Comparison of ENCODE assay signal across 8 mouse cellular contexts in the genomic region with DNA sequence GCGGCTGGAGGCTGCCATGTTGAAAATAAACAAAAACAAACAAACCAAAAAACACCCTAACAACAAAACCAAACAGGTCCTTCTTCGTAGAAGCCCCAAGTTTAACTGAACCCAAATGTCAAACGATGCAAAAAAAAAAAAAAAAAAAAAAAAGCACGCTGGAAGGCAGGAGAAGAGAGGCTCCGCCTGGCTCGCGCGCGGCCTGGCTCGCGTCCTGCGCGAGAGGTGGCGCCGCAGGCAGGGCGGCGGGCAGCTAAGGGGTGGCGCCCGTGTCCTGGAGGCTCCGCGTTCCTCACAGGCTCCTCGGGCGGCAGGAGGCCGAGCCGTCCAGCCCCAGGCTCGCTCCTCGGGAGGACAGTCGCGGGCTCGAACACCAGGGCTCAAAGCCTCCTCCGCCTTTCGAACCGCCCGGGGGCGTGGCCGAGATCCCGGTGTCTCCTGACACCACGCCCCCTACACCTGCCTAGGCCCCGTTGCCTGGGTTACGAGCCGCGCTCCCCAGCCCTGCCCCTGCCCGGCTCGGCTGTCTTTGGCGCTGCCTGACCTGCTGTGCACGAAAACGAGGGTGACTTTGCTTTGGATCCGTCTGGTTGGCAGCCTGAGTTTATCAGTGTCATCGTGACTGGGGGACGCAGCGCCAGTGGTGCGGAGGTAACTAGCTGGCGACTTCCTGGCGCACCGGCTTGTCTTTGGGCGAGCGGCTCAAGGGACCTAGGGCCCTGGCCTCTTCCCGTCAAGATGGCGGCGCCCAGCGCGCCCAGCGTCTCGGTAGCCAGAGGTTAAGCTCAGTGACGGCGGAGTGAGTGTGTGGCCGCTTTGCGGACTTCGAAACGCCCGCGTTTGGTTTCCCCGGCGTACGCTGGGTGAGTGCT. TPM values are rescaled to one million over a fixed set of nuclear protein-coding genes. Genes with fewer than 3 reads are reported as not detected.
DNase-seq lines count a peak whose midpoint lies in the region; ATAC-seq and TF ChIP-seq lines count a peak whose summit lies in the region.

A gene (plus strand): TSS at position 270 of the 872 bp plus-strand sequence.
A gene (minus strand): TSS at position 384 of the 872 bp plus-strand sequence.

- 0% methylated on average over 39 of the region's 75 CpGs for WGBS in embryonic facial prominence, embryonic 14.5 days
- under 1% methylated on average over 74 of the region's 75 CpGs for WGBS in heart, adult 2 months
- WGBS in limb, embryonic 13.5 days: under 1% methylated on average over 74 of the region's 75 CpGs
- under 1% methylated on average over 72 of the region's 75 CpGs for WGBS in midbrain, embryonic 16.5 days

- no peaks in the 10 kb centered on the region for H3K27me3 ChIP-seq in embryonic facial prominence, embryonic 14.5 days (replicated peaks; ENCODE audit: control insufficient read depth, insufficient read depth, low read length)
- no peaks in the 10 kb centered on the region for H3K27me3 ChIP-seq in heart, adult 2 months (ENCODE audit: control insufficient read depth, insufficient read depth, low read length)
- no peaks in the 10 kb centered on the region for H3K27me3 ChIP-seq in limb, embryonic 13.5 days
- H3K27me3 ChIP-seq in midbrain, embryonic 16.5 days (ENCODE audit: control insufficient read depth, insufficient read depth, low read depth, low read length): no peaks in the 10 kb centered on the region

- no peaks in the 10 kb centered on the region for H3K36me3 ChIP-seq in embryonic facial prominence, embryonic 14.5 days (ENCODE audit: control insufficient read depth, insufficient read depth, low read length)
- no peaks in the 10 kb centered on the region for H3K36me3 ChIP-seq in heart, adult 2 months (ENCODE audit: control insufficient read depth, insufficient read depth, low read length)
- no peaks in the 10 kb centered on the region for H3K36me3 ChIP-seq in limb, embryonic 13.5 days
- no peaks in the 10 kb centered on the region for H3K36me3 ChIP-seq in midbrain, embryonic 16.5 days (ENCODE audit: control insufficient read depth, insufficient read depth, low read length)

- TF ChIP-seq EP300 in heart, adult 2 months (IDR thresholded peaks at IDR 0.05; ENCODE audit: insufficient read depth, low read depth, low read length): 0 out of 2 replicates have a peak, but pooled peaks have one; percentile 28

- no peaks in the 10 kb centered on the region for H3K9me3 ChIP-seq in embryonic facial prominence, embryonic 14.5 days (ENCODE audit: control insufficient read depth, low read length)
- H3K9me3 ChIP-seq in limb, embryonic 13.5 days: no peaks in the 10 kb centered on the region
- H3K9me3 ChIP-seq in midbrain, embryonic 16.5 days (replicated peaks; ENCODE audit: control insufficient read depth, low read length, poor library complexity, severe bottlenecking): no peaks in the 10 kb centered on the region

- peak; percentile 95 for DNase-seq in 3T3-L1 (ENCODE audit: low read depth, low spot score)
- peak; percentile 89 to 97 for DNase-seq in adrenal gland, postnatal 4 days (ENCODE audit: low spot score in 2 of 2)
- DNase-seq in embryonic facial prominence, embryonic 14.5 days (ENCODE audit: low spot score): peak; percentile 98
- peak; percentile 97 to 98 for DNase-seq in heart, adult 2 months
- DNase-seq in kidney, adult 8-10 months: peak; percentile 96 to 97
- DNase-seq in spleen, postnatal 10 days (ENCODE audit: low spot score in 2 of 2): peak; percentile 99

- peak within 1 kb of the TSS; percentile 78 for H3K4me3 ChIP-seq in embryonic facial prominence, embryonic 14.5 days (ENCODE audit: low read depth, low read length)
- H3K4me3 ChIP-seq in heart, adult 2 months: peak within 1 kb of the TSS; percentile 75
- H3K4me3 ChIP-seq in limb, embryonic 13.5 days: peak within 1 kb of the TSS; percentile 70
- H3K4me3 ChIP-seq in midbrain, embryonic 16.5 days (ENCODE audit: low read depth, low read length): peak within 1 kb of the TSS; percentile 80

- H3K4me1 ChIP-seq in embryonic facial prominence, embryonic 14.5 days (ENCODE audit: control insufficient read depth, insufficient read depth, low read length): no peaks in the 10 kb centered on the region; the same call in 1 of the 2 replicates
- no peaks in the 10 kb centered on the region; the same call in 1 of the 2 replicates for H3K4me1 ChIP-seq in heart, adult 2 months (ENCODE audit: control insufficient read depth, insufficient read depth, low read length)
- peaks cover 12% of the 10 kb centered on the region for H3K4me1 ChIP-seq in limb, embryonic 13.5 days
- peaks cover 22% of the 10 kb centered on the region for H3K4me1 ChIP-seq in midbrain, embryonic 16.5 days (ENCODE audit: control insufficient read depth, insufficient read depth, low read length)

- peak within 1 kb of the TSS; percentile 74 for H3K9ac ChIP-seq in embryonic facial prominence, embryonic 14.5 days (ENCODE audit: low read depth, low read length)
- peak within 1 kb of the TSS; percentile 83 for H3K9ac ChIP-seq in heart, adult 2 months (ENCODE audit: low read depth, low read length)
- peak within 1 kb of the TSS; percentile 73 for H3K9ac ChIP-seq in limb, embryonic 13.5 days
- H3K9ac ChIP-seq in midbrain, embryonic 16.5 days (ENCODE audit: low read depth, low read length): peak within 1 kb of the TSS; percentile 83

- peak; percentile 38 for TF ChIP-seq CTCF in heart, adult 2 months (IDR thresholded peaks at IDR 0.05)

- peak within 1 kb of the TSS; percentile 93 for H3K4me2 ChIP-seq in embryonic facial prominence, embryonic 14.5 days (ENCODE audit: low read depth, low read length)
- H3K4me2 ChIP-seq in limb, embryonic 13.5 days (replicated peaks): peak within 1 kb of the TSS; percentile 90
- H3K4me2 ChIP-seq in midbrain, embryonic 16.5 days (ENCODE audit: low read length): peak within 1 kb of the TSS; percentile 70

- peaks cover 2% of the 10 kb centered on the region; the same call in 1 of the 2 replicates for H3K79me2 ChIP-seq in heart, adult 2 months (replicated peaks; ENCODE audit: control insufficient read depth, insufficient read depth, low read length)

- ATAC-seq in embryonic facial prominence, embryonic 14.5 days (ENCODE audit: low read depth): peak; percentile 99
- peak; percentile 99 for ATAC-seq in limb, embryonic 13.5 days (ENCODE audit: low FRiP score, low read depth)
- peak; percentile 99 for ATAC-seq in midbrain, embryonic 16.5 days

- TF ChIP-seq POLR2A in heart, adult 2 months (IDR thresholded peaks at IDR 0.05; ENCODE audit: insufficient read depth, low read depth, low read length): peak; percentile 53

- intact Hi-C loops in heart, adult 2 months (cut with DNase I): loop anchor here (2.0 to 5.0 kb wide), 2 partner anchors 100 to 377 kb away; no protein-coding TSS in a partner anchor

- H3K27ac ChIP-seq in embryonic facial prominence, embryonic 14.5 days (replicated peaks; ENCODE audit: low read depth, low read length): peak within 1 kb of the TSS; percentile 96
- H3K27ac ChIP-seq in heart, adult 2 months: peak within 1 kb of the TSS; percentile 98
- H3K27ac ChIP-seq in limb, embryonic 13.5 days: peak within 1 kb of the TSS; percentile 90
- H3K27ac ChIP-seq in midbrain, embryonic 16.5 days (ENCODE audit: low read length): peak within 1 kb of the TSS; percentile 99

RNA-seq across cellular contexts. Expression of the first gene that starts in this region (rescaled TPM):
- 10 to 100 TPM; 81.7 to 82.0 TPM for total RNA-seq in adrenal gland, postnatal 4 days (2021)
- 32.5 and 37.8 TPM in 2 replicates for polyA plus RNA-seq in embryonic facial prominence, embryonic 14.5 days (2014; fragmentation: Nextera tagmentation; extraction: Ambion mirVana)
- total RNA-seq in heart, adult 2 months (2021): 10 to 100 TPM; 73.3 to 85.7 TPM
- polyA plus RNA-seq in heart, adult 2 months (2012; rRNA removed): 77.7 and 108 TPM in 2 replicates
- 31.5 and 35.1 TPM in 2 replicates for polyA plus RNA-seq in limb, embryonic 13.5 days (2015; fragmentation: Nextera tagmentation; extraction: Ambion mirVana)
- polyA plus RNA-seq in midbrain, embryonic 16.5 days (2015; fragmentation: Nextera tagmentation; extraction: Ambion mirVana): 26.2 and 29.1 TPM in 2 replicates

RNA-seq across cellular contexts. Expression of the second gene that starts in this region (rescaled TPM):
- total RNA-seq in adrenal gland, postnatal 4 days (2021): 10 to 100 TPM; 17.5 to 18.3 TPM
- polyA plus RNA-seq in embryonic facial prominence, embryonic 14.5 days (2014; fragmentation: Nextera tagmentation; extraction: Ambion mirVana): 22.7 and 24.8 TPM in 2 replicates
- total RNA-seq in heart, adult 2 months (2021): 10 to 100 TPM; 10.6 to 12.2 TPM
- polyA plus RNA-seq in heart, adult 2 months (2012; rRNA removed): 5.1 and 8.3 TPM in 2 replicates
- polyA plus RNA-seq in limb, embryonic 13.5 days (2015; fragmentation: Nextera tagmentation; extraction: Ambion mirVana): 26.7 and 28.4 TPM in 2 replicates
- polyA plus RNA-seq in midbrain, embryonic 16.5 days (2015; fragmentation: Nextera tagmentation; extraction: Ambion mirVana): 39.2 and 45.5 TPM in 2 replicates

Comparison
In these comparisons a context has a peak if more than half of its experiments do, and no peak if none do; other contexts are left out.
1. Peak in every context shown above with its lines: DNase-seq, ATAC-seq, H3K4me3 ChIP-seq and H3K27ac ChIP-seq.